Mouse (Mus musculus): ENCODE data around the gene Rgs6. TPM values are rescaled to one million over a fixed set of nuclear protein-coding genes. Genes with fewer than 3 reads are reported as not detected.

Gene Rgs6
- total RNA-seq, 2 experiments from 2014 or later = not detected

DNA sequence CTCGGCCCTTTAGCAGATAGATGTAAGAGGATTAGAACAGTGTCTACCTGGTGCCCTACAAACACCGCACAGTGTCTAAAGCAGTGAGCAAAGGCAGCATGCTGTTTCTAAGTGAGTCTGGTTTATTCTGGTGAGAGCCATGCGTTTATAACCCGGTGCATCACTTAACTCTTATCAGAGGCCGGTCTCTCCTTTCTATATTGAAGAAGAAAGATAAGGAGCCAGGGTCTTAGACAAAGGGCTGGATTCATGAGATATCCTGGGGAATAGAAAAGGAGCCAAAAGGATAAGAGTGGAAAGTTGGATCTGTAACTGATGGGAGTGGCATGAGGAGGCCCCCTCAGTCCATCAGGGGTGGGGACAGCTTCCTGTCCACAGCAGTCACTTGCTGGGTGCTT is 518.0 kb downstream of the Rgs6 start:
- 0 out of 2 replicates have a peak, but pooled peaks have one; percentile 29 for ATAC-seq (replicated peaks; ENCODE audit: low FRiP score, poor library complexity, severe bottlenecking)

DNA sequence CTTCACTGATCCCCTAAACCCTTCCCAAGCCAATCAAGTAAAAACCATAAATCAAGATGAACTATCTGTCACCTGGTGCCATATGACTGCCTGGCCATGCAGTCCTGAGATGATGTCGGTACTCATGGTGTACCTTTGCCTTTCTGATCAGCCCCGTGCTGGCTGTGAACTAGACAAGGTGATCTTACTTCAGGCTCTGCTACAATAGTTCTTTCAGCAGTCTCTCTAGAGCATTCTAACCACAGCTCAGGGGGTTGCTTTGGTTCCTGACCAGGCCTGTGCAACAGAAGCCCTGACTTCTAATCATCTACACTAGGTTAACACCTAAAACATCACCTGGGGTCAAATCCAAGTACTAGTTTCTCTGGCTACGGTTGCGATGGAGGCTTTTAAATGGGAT is 521.4 kb downstream of the Rgs6 start:
- ATAC-seq (replicated peaks; ENCODE audit: low FRiP score, poor library complexity, severe bottlenecking) = no peak

DNA sequence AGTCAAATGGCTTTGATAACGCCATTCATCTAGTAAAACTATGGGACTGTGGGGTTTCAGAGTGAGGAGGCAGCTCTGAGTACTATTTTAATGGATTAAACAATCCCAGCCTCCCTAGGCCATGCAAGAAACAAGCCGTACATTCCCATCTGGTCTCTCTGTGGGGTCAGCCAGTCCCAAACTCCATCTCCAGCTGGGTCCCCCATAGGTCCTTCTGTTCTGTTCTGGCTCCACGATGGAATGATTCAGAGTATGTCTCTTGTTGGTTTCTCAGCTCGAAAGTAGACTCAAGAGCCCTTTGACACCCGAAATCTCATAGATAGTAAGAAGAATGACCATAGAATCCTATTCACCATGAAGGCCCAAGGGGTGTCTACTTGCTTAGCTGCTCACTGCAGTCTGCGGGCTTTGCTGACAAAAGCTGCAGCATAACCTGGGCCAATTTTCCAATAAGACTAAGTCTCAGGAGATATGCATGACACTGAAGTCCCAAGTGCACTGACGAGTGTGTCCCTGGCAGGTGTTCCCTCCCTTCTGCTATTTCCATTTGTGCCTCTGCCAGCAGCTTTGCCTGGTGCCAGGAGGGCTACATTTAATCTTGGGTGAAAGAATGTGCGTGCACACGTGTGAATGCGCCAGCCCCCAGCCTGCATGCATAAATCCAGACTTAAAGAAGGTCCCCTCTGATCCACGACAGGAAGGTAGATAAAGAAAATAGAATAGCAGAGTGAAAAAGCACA is 522.0 kb downstream of the Rgs6 start:
- no peak for ATAC-seq (replicated peaks; ENCODE audit: low FRiP score, poor library complexity, severe bottlenecking)

DNA sequence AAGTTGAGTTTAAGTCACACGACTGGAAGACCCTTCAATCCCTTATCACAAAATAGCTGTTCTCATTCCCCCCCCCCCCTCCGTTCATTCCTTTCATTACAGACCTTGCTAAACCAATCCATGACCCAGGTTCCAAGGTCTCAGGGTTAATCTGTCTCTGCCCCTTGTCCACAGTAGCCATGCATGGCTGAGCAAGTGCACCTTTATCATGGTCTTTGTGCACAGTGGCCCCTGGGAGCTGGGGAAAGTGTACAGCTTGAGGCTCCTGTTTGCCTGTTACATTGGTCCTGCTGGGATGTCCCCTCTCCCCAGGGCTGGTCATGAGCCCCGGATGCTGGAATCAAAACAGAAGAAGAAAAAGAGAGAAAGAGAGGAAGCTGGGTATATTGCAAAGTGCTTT is 522.6 kb downstream of the Rgs6 start:
- no peak for ATAC-seq (replicated peaks; ENCODE audit: low FRiP score, poor library complexity, severe bottlenecking)

DNA sequence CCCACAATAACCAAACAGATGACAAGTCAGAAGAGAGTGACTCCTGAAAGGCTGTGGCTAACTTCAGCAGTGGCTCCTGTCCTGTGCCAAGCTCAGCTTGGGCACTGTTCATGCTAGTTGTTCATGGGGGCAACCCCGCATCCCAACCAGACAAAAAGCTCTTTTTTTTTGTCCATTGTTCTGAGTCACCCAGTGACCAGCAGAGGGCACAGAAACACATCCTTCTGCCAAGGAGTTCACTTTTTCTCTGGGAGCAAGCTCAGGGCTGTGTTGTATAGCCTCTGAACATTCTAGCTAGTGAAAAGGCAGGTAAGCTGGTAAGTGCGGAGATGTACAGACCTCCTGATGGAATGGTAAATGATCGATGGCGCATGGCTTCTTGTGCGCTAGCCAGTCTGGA is 524.2 kb downstream of the Rgs6 start:
- peak; percentile 64 for ATAC-seq (replicated peaks; ENCODE audit: low FRiP score, poor library complexity, severe bottlenecking)

DNA sequence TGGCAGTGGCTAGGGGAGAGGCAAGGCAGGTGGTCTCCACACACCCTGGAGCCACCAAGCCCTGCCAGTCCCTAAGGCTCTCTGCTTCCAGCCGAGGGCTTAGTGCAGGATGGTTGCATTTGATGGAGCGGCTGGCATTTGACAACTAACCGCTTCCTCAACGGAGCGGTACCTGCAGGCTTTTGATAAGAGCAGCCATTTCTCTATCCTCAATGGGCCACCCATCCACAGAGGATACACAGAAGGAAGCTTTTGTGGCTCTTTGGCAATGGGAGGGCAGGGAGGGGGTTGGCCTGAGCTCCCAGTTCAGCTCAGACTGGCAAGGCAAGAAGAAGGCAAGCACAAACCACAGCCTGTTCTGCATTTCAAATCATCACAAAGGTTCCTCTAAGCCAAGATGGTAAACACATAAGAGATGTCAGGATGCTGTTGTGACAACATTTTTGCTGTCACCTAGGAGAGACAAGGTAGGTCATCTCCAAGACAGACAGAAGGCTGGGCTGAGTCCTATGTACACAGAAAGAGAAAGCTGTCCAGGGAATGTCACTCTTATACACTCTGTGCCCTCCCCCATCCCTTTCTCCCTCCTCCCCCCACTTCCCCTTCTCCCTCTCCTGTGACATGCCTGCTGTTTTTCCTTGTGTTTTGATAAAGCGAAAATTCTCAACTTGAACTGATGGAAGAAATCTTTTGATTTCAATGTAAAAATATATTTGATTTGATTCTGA is 525.0 kb downstream of the Rgs6 start:
- ATAC-seq (replicated peaks; ENCODE audit: low FRiP score, poor library complexity, severe bottlenecking) = peak; percentile 87

DNA sequence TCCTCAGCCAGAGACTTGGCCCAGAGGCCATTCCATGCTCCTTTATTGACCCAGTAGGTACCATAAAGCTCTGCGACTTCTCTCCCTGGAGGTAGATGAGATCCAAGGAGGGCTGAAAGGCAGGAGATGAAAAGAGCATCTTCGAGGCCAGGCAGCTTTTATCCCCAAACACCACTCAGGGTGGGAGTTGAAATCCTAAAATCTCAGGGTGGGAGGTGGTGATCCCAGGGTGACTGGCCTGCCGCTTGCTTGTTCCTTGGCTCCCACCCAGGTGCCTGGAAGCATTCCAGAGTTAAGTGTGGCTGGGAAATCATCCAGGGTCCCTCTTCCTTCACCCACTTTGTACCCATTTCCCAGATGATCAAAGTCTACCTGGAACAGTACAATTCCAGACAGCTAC is 525.9 kb downstream of the Rgs6 start:
- ATAC-seq (replicated peaks; ENCODE audit: low FRiP score, poor library complexity, severe bottlenecking) = no peak

DNA sequence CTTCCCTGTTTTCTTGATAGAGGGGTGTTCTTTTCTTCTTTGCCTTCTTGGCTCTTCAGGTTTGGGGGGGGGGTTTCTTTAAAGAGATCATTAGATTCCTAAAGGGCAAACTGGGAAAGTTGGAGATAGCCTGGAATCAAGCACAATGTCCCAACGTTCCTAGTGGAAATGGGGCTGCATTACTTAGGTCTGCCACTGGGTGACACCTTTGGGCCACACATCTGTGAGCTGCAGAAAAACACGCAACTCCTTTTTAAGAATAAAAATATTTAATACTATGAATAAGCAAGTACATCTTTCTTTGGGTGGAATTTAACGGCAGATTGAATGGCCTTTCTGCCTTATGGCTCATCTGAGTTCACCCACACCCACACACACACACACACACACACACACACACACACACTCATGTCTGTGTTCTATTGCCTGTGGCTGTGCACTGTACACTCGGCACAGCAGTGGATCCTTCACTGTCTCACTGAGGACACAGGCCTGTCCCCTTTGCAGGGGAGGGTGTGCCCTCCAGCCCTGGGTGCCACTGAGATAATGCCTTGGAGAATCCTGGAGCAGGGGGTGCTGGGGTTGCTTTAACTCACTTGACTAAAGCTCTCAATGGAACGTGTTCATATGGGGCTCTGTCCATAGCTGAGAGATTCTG is 526.4 kb downstream of the Rgs6 start:
- peak; percentile 66 for ATAC-seq (replicated peaks; ENCODE audit: low FRiP score, poor library complexity, severe bottlenecking)

DNA sequence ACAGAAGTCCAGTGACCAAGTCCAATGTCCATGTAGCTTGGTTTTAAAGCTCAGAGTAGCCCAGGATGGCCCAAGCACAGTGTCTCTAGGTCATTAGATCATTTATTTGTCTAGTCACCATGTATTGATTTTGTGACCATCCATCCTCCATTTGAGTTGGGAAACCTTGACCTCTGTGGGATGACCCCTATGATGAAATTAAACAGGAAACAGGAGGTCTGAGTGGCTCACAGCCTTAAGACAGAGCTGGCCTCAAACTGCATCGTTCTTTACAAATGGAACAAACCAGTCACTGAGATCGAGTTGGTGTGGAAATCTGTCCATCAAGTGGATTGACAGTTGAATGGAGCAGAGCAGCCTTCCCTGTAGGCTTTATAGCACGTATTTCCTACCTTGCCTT is 536.0 kb downstream of the Rgs6 start:
- no peak for ATAC-seq (replicated peaks; ENCODE audit: low FRiP score, poor library complexity, severe bottlenecking)

DNA sequence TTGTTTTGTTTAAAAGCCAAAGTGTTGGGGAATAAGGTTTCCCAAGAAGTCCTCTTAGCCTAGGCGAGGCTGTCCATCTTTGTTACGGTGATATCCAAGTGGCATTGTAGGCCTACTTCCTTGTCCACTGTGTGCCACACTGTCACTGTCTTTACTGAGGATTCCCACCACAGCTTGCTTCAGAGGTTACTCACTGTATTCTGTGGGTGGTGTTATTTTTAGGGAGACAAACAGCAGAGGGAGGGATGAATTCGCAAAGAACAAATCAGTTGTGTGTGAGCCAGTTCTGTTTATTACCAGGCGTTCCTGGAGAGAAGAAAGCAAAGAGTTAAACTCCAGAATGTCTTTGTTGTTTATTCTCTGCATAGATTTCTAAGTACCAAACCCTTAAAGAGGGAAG is 537.2 kb downstream of the Rgs6 start:
- no peak for ATAC-seq (replicated peaks; ENCODE audit: low FRiP score, poor library complexity, severe bottlenecking)

DNA sequence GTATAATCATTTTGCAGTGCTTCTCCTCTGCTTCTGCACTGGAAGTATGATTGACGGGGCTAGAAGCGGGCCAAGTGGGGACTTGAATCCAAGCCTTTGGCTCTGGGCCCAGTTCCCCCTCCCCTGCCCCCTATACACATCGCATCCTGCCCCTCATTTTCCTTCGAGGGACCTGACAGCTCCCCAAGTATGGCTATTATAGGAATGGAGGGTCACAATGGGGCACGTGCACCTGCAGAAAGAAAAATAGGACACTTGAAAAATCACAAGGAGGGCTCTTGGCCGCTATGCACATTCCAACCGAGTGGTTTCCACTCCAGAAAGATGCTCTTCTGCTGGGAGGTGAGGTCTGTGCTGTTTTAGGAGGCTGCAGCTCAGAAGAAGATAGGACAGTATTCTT is 538.8 kb downstream of the Rgs6 start:
- no peak for ATAC-seq (replicated peaks; ENCODE audit: low FRiP score, poor library complexity, severe bottlenecking)

DNA sequence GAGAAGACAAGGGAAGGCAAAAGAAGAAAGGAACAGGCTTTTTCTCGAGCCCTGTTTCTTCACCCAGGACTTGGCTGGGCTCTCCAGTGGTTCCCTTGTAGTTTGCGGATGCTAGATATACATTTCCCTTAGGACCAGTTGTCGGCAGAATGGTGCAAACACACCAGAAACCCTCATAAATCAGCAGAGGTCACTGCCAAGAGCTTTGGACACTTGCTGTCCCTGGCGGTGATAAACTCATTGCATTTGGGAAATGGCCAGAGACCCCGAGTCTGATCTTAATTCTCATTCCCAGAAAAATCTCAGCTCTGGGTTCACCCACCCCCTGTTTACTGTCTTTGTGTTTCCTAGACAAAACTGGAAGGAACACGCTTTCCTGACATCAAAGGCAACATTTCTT is 539.9 kb downstream of the Rgs6 start:
- ATAC-seq (replicated peaks; ENCODE audit: low FRiP score, poor library complexity, severe bottlenecking) = no peak

DNA sequence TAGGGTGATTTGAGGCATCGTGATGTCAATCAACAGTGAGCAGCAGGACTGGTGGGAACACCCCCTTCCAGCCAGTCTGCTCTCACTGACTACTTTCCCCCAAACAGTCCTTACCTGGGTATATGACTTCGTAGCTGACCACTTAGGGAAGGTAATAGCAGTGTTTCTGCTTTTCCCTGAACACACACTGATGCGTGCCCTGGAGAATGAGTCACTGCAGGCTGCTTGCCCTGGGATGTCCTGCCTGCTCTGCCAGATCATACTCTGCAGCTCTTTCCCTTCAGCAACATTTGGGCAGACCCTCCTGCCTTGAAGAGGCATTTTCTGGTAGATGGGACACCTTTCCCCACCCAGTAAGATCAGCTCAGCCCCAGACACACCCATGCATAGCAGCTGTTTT is 540.5 kb downstream of the Rgs6 start:
- no peak for ATAC-seq (replicated peaks; ENCODE audit: low FRiP score, poor library complexity, severe bottlenecking)

DNA sequence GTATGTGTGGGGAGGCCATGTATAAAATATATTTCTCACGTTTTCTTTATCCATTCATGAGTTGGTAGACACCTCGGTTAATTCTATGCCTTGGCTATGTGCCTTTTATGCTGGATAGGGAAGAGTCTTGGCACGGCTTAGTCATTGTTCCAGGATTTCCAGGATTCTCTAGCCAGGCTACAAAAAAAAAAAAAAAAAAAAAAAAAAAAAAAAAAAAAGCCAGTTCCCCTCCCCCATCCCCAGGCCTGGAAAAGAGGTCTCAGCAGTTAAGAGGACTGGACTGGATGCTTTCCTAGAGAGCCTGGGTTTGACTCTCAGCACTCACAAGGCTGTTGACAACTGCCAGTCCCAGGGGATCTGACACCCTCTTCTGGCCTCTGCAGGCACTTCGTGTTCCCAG is 543.3 kb downstream of the Rgs6 start:
- no peak for ATAC-seq (replicated peaks; ENCODE audit: low FRiP score, poor library complexity, severe bottlenecking)

DNA sequence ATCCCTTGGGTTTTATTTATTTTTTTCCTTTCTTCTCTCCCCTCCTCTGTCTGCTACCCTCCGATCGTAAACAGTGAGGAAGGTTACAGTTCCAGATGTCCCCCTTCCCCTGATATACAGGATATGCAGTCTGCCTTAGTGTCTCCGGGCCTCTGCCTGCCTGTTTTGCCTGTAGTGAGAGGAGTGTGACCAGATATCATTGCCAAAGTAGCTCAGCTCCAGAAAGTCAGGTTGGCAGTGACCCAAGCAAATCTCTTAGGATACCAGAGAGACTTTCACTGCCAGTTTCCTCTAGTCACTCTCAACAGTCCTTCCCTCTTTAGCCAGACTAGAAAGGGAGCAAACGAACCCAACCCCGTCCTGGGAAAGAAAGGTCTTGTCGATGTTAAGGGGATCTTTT is 545.7 kb downstream of the Rgs6 start:
- ATAC-seq (replicated peaks; ENCODE audit: low FRiP score, poor library complexity, severe bottlenecking) = no peak

DNA sequence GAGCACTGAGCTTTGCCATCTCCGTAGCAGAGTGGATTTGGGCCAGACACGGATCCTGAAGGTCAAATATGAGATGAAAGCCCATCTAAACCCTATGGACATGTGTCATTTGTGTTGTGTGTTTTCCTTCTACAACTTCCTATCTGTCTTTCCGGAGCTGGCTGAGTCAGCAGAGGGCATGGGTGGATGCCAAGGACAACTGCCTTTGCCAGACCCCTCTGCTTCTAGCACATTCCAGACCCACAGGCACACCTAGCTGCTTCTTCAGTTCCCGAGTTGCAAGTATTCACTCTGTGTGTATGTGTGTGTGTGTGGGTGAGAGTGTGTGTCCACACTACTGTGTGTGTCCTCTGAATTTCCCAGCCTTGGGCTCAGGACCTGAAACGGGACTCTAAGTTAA is 547.9 kb downstream of the Rgs6 start:
- ATAC-seq (replicated peaks; ENCODE audit: low FRiP score, poor library complexity, severe bottlenecking) = no peak

DNA sequence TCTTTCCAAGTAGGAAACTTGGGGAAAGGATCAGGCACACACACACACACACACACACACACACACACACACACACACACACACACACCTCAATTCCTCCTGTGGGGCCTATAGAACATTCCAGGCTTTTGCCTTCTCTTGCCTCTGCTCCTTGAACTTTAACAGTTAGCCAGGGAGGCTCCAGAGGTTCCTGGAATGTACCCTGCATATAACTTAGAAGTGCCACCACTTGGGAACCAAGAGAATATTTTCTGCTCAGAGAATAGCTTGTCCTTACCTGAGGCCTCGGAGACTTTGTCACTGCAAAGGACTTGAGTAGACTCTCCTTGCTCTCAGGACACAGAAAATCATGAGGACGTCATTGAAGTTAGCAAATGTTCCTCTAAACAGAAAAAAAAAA is 548.4 kb downstream of the Rgs6 start:
- no peak for ATAC-seq (replicated peaks; ENCODE audit: low FRiP score, poor library complexity, severe bottlenecking)

DNA sequence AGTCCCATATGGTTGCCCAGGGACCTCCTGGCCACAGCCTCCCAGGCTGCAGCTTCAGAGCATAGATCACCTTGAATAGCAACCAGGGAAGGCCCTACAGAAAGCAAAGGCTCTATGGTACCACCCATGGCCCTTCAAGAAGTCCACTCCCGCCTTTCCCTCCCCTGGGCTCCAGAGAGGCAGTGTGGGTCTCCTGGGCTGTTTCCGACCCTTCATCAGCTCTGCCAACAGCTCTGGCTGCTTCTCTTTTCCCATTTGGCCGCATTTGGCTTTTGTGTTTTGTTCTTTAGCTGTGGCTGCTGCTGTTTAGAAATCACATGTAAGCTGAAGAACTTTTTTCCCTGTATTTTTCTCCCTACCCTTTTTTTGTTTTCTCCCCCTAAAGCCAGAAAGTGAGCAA is 548.9 kb downstream of the Rgs6 start:
- ATAC-seq (replicated peaks; ENCODE audit: low FRiP score, poor library complexity, severe bottlenecking) = no peak

DNA sequence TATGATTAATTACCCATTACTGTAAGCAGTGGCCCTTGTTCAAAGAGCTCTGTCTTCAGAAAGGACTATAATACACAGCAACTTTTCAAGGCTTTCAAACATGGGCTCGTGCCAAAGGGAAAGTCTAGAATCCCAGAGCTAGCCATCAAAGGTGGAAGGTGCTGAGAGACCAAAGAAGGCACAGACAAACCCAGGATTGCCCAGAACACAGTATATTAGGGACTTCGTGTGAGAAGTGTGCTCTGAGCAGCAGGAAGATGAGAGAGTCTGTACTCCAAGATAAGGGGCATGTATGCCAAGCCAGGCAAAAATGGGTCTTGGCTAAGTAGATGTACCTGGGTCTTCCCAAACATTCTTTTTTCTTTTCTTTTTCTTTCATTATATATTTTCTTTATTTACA is 553.1 kb downstream of the Rgs6 start:
- ATAC-seq (replicated peaks; ENCODE audit: low FRiP score, poor library complexity, severe bottlenecking) = peak; percentile 77

DNA sequence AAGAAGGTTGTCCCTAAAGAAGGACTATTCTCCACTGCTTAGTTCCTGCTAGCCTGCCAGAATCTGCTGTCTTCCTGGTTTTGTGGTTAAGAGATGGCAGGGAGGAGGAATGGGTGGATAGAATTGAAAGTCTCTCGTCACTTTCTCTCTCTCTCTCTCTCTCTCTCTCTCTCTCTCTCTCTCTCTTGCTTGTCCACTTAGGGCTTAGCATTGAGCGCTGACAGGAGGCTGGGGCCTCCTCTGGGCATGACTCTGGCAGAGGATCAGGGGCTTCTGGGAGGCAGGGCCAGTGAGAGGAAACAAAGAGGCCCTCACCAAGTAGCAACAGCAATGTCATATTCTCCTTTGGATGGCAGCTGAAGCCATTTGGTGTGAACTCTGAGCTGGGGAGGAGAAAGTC is 554.4 kb downstream of the Rgs6 start:
- ATAC-seq (replicated peaks; ENCODE audit: low FRiP score, poor library complexity, severe bottlenecking) = peak; percentile 2; the same call in 1 of the 2 replicates

DNA sequence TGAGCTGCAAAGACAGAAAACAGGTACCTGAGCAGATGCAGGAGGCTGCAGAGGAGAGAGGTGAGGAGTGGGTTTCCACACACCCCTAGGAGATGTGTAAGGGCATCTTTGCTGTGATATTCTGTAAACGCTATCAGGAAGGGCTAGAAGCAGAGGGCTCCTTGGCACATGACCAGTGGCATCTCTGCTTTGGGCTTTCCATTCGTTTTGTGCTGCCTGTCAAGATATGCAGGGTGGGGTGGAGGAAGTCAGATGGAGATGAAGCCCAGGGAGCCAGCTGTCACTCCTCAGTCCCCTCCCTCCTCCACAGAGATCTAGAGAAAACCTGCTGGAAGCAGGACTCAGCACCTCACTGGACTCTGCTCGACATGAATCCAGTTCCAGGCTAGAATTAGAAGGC is 555.0 kb downstream of the Rgs6 start:
- ATAC-seq (replicated peaks; ENCODE audit: low FRiP score, poor library complexity, severe bottlenecking) = peak; percentile 87
